Mouse (Mus musculus): ENCODE data around the gene Mef2a. TPM values are rescaled to one million over a fixed set of nuclear protein-coding genes. Genes with fewer than 3 reads are reported as not detected.

Gene Mef2a
- polyA plus RNA-seq, 1 experiment from 2014 or later, result 43.2 TPM

DNA sequence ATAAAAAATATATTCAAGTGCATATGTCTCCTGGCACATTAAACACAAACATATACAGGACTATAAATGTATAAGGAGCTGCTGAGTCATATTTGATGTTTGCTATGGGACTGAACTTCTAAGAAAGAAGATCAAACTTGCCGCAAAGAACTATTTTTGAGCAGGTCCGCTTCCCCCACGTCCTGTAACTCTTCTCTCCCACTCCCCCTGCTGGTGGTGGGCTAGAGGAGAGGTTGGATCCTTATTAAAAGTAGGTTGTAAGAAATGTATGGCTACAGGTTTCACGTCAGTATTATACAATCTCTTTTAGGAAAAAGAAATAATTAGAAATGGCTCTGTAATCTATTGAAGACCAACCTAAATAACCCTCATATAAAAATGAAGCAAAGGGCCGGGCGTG is 19.0 kb downstream of the Mef2a start:
- H3K4me1 ChIP-seq (ENCODE audit: control insufficient read depth, insufficient read depth, low read length), result no peaks in the 10 kb centered on the region
- H3K4me2 ChIP-seq (ENCODE audit: low read length), result no peak overlapping the region
- H3K27me3 ChIP-seq (ENCODE audit: control insufficient read depth, insufficient read depth, low read depth, low read length), result no peaks in the 10 kb centered on the region
- ATAC-seq, result no peak
- H3K27ac ChIP-seq (ENCODE audit: low read length), result no peak overlapping the region
- H3K9me3 ChIP-seq (replicated peaks; ENCODE audit: control insufficient read depth, low read length, poor library complexity, severe bottlenecking), result no peaks in the 10 kb centered on the region; the same call in 1 of the 2 replicates
- H3K36me3 ChIP-seq (ENCODE audit: control insufficient read depth, insufficient read depth, low read length), result 0 out of 2 replicates have a peak, but pooled peaks cover 2% of the 10 kb centered on the region
- no peak overlapping the region for H3K9ac ChIP-seq (ENCODE audit: low read depth, low read length)
- no peak overlapping the region for H3K4me3 ChIP-seq (ENCODE audit: low read depth, low read length)
- 94% methylated on average over 6 of the region's 6 CpGs for WGBS

DNA sequence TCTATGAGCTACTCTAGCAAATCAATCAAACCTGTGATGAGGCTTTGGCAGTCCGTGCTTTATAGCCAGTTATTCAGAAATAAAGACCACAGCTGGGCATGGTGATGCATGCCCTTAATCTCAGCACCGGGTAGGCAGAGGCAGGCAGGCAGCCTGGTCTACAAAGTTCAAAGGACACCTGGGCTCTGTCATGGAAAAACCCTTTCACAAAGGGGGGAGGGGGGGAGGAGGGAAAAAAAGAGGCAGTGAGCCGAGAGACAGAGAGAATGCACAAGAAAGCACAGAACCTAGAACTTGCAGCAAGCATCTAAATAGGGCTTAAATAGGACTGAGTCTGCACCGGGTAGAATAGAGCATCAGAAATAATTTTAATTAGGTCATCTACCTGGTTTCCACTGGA is 19.7 kb downstream of the Mef2a start:
- WGBS, result 83% methylated on average over 4 of the region's 4 CpGs
- H3K4me1 ChIP-seq (ENCODE audit: control insufficient read depth, insufficient read depth, low read length), result no peaks in the 10 kb centered on the region
- no peak overlapping the region for H3K4me3 ChIP-seq (ENCODE audit: low read depth, low read length)
- no peaks in the 10 kb centered on the region for H3K27me3 ChIP-seq (ENCODE audit: control insufficient read depth, insufficient read depth, low read depth, low read length)
- H3K9ac ChIP-seq (ENCODE audit: low read depth, low read length), result no peak overlapping the region
- H3K36me3 ChIP-seq (ENCODE audit: control insufficient read depth, insufficient read depth, low read length), result 0 out of 2 replicates have a peak, but pooled peaks cover 2% of the 10 kb centered on the region
- H3K9me3 ChIP-seq (replicated peaks; ENCODE audit: control insufficient read depth, low read length, poor library complexity, severe bottlenecking), result no peaks in the 10 kb centered on the region; the same call in 1 of the 2 replicates
- H3K27ac ChIP-seq (ENCODE audit: low read length), result no peak overlapping the region
- H3K4me2 ChIP-seq (ENCODE audit: low read length), result no peak overlapping the region
- no peak for ATAC-seq

DNA sequence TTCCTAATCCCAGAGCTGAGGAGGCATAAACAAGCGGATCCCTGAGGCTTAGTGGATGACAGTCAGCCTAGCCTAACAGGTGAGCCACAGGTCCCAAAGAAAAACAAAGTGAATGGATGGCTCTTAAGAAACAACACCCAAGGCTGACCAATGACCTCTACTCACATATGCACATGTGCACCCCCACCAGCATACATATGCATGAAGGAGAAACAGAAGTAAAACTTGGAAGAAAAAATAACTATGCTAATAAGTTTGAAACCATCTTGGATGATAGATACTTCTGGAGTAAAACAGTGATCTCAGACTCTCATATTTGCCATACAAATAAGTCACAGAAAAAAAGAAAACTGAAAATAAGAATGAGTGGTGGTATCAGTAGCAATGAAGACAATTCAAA is 28.2 kb downstream of the Mef2a start:
- Histone ChIP-seq H3K9me3 (replicated peaks; ENCODE audit: control insufficient read depth, low read length, poor library complexity, severe bottlenecking) (no peaks in the 10 kb centered on the region), H3K36me3 (ENCODE audit: control insufficient read depth, insufficient read depth, low read length) (no peaks in the 10 kb centered on the region), H3K27ac (ENCODE audit: low read length) (no peak overlapping the region), H3K9ac (ENCODE audit: low read depth, low read length) (no peak overlapping the region), H3K27me3 (ENCODE audit: control insufficient read depth, insufficient read depth, low read depth, low read length) (no peaks in the 10 kb centered on the region), H3K4me3 (ENCODE audit: low read depth, low read length) (no peak overlapping the region), H3K4me1 (ENCODE audit: control insufficient read depth, insufficient read depth, low read length) (no peaks in the 10 kb centered on the region), H3K4me2 (ENCODE audit: low read length) (no peak overlapping the region)
- no peak for ATAC-seq
- 91% methylated on average over 1 of the region's 1 CpGs for WGBS

DNA sequence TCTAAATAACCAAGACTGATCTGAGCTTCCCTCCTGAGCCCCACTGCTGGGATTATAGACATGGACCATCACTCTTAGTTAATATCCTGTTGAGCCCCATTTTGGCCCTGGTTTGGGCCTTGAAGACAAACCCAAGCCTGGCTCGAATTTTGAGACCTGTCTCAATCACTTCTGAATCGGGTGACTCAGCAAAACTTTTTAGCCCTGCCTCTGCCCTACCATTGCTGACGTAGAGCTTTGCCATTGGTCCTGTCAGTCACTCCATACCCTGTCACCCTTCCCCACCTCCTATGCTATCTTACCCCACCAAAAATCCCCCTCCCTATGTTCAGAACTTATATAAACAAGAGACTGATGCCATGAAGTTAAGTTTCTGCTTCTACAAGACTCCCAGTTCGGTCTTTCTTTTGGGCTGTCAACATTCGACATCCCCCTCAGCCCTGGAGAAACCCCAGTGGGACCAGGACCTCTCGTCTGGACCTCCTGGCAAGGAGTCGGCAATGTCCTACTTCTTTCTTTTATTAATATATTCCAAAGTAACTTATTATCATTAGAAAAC is 30.5 kb downstream of the Mef2a start:
- no peak overlapping the region for H3K27ac ChIP-seq (ENCODE audit: low read length)

DNA sequence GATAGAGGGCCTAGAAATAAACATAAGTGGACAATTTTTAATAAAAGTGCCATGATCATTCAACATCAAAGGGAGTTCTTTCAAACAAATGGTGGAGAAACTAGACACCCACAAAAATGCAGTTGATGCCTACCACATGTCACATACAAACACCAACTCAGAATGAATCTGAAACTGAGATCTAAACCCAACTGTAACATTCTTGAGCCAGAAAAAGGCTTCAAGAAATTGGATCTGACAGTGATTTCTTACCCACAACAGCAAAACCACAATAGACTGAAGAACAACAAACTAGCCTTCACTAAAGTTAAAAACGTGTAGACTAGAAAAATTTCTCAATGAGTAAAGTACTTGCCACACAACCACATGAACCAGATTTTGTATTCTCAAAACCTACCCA is 52.3 kb downstream of the Mef2a start:
- H3K27ac ChIP-seq (ENCODE audit: low read length), result no peak overlapping the region
- H3K4me2 ChIP-seq (ENCODE audit: low read length), result no peak overlapping the region
- no peak overlapping the region for H3K9ac ChIP-seq (ENCODE audit: low read depth, low read length)
- ATAC-seq, result no peak
- WGBS, result 79% methylated on average over 1 of the region's 1 CpGs
- no peaks in the 10 kb centered on the region for H3K36me3 ChIP-seq (ENCODE audit: control insufficient read depth, insufficient read depth, low read length)
- no peaks in the 10 kb centered on the region for H3K4me1 ChIP-seq (ENCODE audit: control insufficient read depth, insufficient read depth, low read length)
- H3K4me3 ChIP-seq (ENCODE audit: low read depth, low read length), result no peak overlapping the region
- H3K27me3 ChIP-seq (ENCODE audit: control insufficient read depth, insufficient read depth, low read depth, low read length), result no peaks in the 10 kb centered on the region
- H3K9me3 ChIP-seq (replicated peaks; ENCODE audit: control insufficient read depth, low read length, poor library complexity, severe bottlenecking), result no peaks in the 10 kb centered on the region

More for the DNA sequence above, 30.5 kb downstream of the Mef2a start:
- WGBS, result 87% methylated on average over 7 of the region's 7 CpGs
- ATAC-seq, result no peak
- no peak overlapping the region for H3K9ac ChIP-seq (ENCODE audit: low read depth, low read length)
- no peaks in the 10 kb centered on the region for H3K36me3 ChIP-seq (ENCODE audit: control insufficient read depth, insufficient read depth, low read length)
- H3K4me1 ChIP-seq (ENCODE audit: control insufficient read depth, insufficient read depth, low read length), result no peaks in the 10 kb centered on the region
- H3K4me2 ChIP-seq (ENCODE audit: low read length), result no peak overlapping the region
- no peaks in the 10 kb centered on the region for H3K9me3 ChIP-seq (replicated peaks; ENCODE audit: control insufficient read depth, low read length, poor library complexity, severe bottlenecking)
- H3K27me3 ChIP-seq (ENCODE audit: control insufficient read depth, insufficient read depth, low read depth, low read length), result no peaks in the 10 kb centered on the region
- no peak overlapping the region for H3K4me3 ChIP-seq (ENCODE audit: low read depth, low read length)

DNA sequence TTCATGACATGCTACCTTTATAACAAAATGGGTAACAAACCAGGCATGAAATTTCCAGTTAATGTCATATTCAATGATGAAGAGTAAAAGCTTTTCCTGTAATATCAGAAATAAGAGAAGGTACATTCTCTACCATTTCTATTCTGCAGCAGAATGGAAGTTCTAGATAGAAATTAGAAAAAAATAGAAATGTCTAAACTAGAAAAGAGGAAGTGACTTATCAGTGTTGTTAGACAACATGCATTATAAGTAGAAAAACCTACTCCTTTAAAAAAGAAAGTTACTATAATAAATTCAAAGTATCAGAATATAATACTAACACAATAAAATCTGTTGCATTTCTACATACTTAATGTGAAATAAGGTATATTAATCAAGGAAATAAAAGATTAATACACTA is 54.0 kb downstream of the Mef2a start:
- H3K4me1 ChIP-seq (ENCODE audit: control insufficient read depth, insufficient read depth, low read length), result no peaks in the 10 kb centered on the region
- no peak overlapping the region for H3K4me3 ChIP-seq (ENCODE audit: low read depth, low read length)

DNA sequence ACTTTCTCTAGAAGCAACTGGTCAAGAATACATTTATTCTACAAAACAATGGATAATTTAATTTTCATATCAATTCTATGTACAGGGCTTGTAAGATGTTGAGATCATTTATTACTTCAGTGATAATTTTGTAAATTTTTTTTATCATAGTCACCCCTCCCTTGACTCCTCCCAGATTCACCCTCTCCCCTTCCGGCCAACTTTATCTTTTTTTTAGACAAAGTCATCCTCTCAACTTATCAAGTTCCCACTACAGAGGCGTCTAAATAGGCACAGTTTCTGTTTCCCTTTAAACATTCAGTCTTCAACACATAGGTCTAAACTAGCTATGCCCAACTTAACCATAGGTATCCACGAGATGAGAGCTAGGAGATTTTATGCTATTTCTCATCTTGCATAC is 59.5 kb downstream of the Mef2a start:
- Histone ChIP-seq H3K4me2 (ENCODE audit: low read length) (no peak overlapping the region), H3K9me3 (replicated peaks; ENCODE audit: control insufficient read depth, low read length, poor library complexity, severe bottlenecking) (no peaks in the 10 kb centered on the region), H3K27ac (ENCODE audit: low read length) (no peak overlapping the region), H3K27me3 (ENCODE audit: control insufficient read depth, insufficient read depth, low read depth, low read length) (no peaks in the 10 kb centered on the region), H3K9ac (ENCODE audit: low read depth, low read length) (no peak overlapping the region), H3K36me3 (ENCODE audit: control insufficient read depth, insufficient read depth, low read length) (no peaks in the 10 kb centered on the region), H3K4me1 (ENCODE audit: control insufficient read depth, insufficient read depth, low read length) (no peaks in the 10 kb centered on the region), H3K4me3 (ENCODE audit: low read depth, low read length) (no peak overlapping the region)
- ATAC-seq, result no peak
- WGBS, result 96% methylated on average over 3 of the region's 3 CpGs

More for the DNA sequence above, 54.0 kb downstream of the Mef2a start:
- no peaks in the 10 kb centered on the region for H3K27me3 ChIP-seq (ENCODE audit: control insufficient read depth, insufficient read depth, low read depth, low read length)
- H3K27ac ChIP-seq (ENCODE audit: low read length), result no peak overlapping the region
- ATAC-seq, result no peak
- no peak overlapping the region for H3K9ac ChIP-seq (ENCODE audit: low read depth, low read length)
- no peak overlapping the region for H3K4me2 ChIP-seq (ENCODE audit: low read length)
- H3K9me3 ChIP-seq (replicated peaks; ENCODE audit: control insufficient read depth, low read length, poor library complexity, severe bottlenecking), result no peaks in the 10 kb centered on the region
- no peaks in the 10 kb centered on the region for H3K36me3 ChIP-seq (ENCODE audit: control insufficient read depth, insufficient read depth, low read length)

DNA sequence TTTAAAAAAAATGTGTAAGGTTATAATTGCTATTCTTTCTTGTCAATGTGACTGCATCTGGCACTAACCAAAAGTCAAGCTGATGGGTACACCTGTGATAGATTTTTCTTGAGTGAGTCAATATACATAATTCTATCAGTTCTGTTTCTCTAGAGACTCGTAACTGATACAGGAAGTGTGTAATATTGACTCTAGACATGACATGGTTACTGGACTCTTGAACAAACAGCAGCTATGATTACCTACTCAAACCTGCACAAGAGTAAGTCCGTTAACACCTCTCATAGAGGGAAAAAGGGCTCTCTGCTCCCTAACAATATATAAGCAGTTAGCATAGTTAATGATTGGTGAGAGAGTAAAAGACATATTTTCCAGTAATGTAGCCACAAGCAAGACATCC is 62.5 kb downstream of the Mef2a start:
- ATAC-seq, result no peak
- no peaks in the 10 kb centered on the region for H3K9me3 ChIP-seq (replicated peaks; ENCODE audit: control insufficient read depth, low read length, poor library complexity, severe bottlenecking)
- H3K4me3 ChIP-seq (ENCODE audit: low read depth, low read length), result no peak overlapping the region
- no peak overlapping the region for H3K4me2 ChIP-seq (ENCODE audit: low read length)
- no peak overlapping the region for H3K27ac ChIP-seq (ENCODE audit: low read length)
- no peak overlapping the region for H3K9ac ChIP-seq (ENCODE audit: low read depth, low read length)
- H3K36me3 ChIP-seq (ENCODE audit: control insufficient read depth, insufficient read depth, low read length), result no peaks in the 10 kb centered on the region
- H3K4me1 ChIP-seq (ENCODE audit: control insufficient read depth, insufficient read depth, low read length), result no peaks in the 10 kb centered on the region
- WGBS, result 95% methylated on average over 2 of the region's 2 CpGs
- no peaks in the 10 kb centered on the region for H3K27me3 ChIP-seq (ENCODE audit: control insufficient read depth, insufficient read depth, low read depth, low read length)

DNA sequence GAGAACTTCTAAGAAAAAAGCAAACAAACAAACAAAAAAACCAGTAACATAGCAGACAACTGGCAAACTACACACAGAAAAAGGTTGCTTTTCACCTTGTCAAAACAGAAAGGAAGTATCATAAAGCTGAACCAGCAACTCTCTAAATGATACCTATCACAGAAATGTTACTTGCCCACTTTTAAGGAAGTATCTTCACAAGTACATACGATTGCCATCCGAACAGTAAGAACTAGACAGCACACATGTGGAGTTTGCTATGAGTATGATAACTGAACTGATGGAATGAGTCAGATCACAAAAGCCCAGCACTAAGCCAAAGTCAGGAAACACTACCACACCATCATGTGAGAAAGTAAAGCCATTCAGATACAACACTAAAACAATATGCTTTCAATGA is 64.6 kb downstream of the Mef2a start:
- Histone ChIP-seq H3K4me3 (ENCODE audit: low read depth, low read length) (no peak overlapping the region), H3K4me1 (ENCODE audit: control insufficient read depth, insufficient read depth, low read length) (no peaks in the 10 kb centered on the region), H3K36me3 (ENCODE audit: control insufficient read depth, insufficient read depth, low read length) (no peaks in the 10 kb centered on the region), H3K27me3 (ENCODE audit: control insufficient read depth, insufficient read depth, low read depth, low read length) (no peaks in the 10 kb centered on the region), H3K27ac (ENCODE audit: low read length) (no peak overlapping the region), H3K9ac (ENCODE audit: low read depth, low read length) (no peak overlapping the region), H3K4me2 (ENCODE audit: low read length) (no peak overlapping the region), H3K9me3 (replicated peaks; ENCODE audit: control insufficient read depth, low read length, poor library complexity, severe bottlenecking) (no peaks in the 10 kb centered on the region)
- 94% methylated on average over 2 of the region's 2 CpGs for WGBS
- ATAC-seq, result no peak
